Mouse (Mus musculus): ENCODE results near the gene Dnajc28. TPM values are rescaled to one million over a fixed set of nuclear protein-coding genes. Genes with fewer than 3 reads are reported as not detected.
A peak's percentile ranks its signal among the peaks of the same experiment; 100 is the strongest.

The Dnajc28 gene
- total and polyA plus RNA-seq, 2 experiments, result 1.9 to 11.3 TPM

DNA sequence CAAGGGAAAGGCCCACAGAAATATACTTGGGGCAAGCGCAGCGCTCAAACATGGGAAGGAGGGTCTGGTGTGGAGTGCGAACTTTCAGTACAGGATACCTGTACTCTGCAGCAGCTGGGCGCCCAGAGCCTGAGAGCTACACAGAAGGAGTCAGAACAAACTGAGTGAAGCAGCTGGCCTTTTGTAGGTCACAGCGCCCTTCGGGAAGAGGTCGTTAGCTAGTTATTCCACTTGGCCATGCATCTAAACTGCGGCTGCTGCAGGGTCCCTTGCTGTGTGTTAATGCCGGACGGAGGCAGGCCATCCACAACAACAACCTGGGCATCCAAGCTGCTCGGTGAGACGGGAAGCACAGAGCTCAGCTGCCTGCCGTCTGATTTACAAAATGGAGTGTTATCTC lies 43.7 kb downstream of the Dnajc28 start:
- DNase-seq (ENCODE audit: extremely low read depth, low read depth, low spot score), result no peak
- TF ChIP-seq CTCF (IDR thresholded peaks at IDR 0.05; ENCODE audit: low read depth, low read length) (no peak), POLR2A (IDR thresholded peaks at IDR 0.05; ENCODE audit: extremely low read depth, insufficient read depth, low read length) (no peak)
- no peak overlapping the region for H3K4me3 ChIP-seq (ENCODE audit: insufficient read depth, low read depth, low read length)
- WGBS, result 92% methylated on average over 13 of the region's 13 CpGs
- no peak overlapping the region for H3K27ac ChIP-seq (replicated peaks; ENCODE audit: insufficient read depth, low read depth, low read length)
- H3K79me2 ChIP-seq (ENCODE audit: control insufficient read depth, insufficient read depth, low read length), result no peaks in the 10 kb centered on the region
- H3K9ac ChIP-seq (ENCODE audit: low read depth, low read length), result no peak overlapping the region
- H3K4me1 ChIP-seq (ENCODE audit: control insufficient read depth, insufficient read depth, low read length), result no peaks in the 10 kb centered on the region; the same call in 1 of the 2 replicates
- no peaks in the 10 kb centered on the region for H3K27me3 ChIP-seq (ENCODE audit: control insufficient read depth, insufficient read depth, low read length)
- peaks cover 25% of the 10 kb centered on the region for H3K36me3 ChIP-seq (ENCODE audit: control insufficient read depth, insufficient read depth, low read length)

DNA sequence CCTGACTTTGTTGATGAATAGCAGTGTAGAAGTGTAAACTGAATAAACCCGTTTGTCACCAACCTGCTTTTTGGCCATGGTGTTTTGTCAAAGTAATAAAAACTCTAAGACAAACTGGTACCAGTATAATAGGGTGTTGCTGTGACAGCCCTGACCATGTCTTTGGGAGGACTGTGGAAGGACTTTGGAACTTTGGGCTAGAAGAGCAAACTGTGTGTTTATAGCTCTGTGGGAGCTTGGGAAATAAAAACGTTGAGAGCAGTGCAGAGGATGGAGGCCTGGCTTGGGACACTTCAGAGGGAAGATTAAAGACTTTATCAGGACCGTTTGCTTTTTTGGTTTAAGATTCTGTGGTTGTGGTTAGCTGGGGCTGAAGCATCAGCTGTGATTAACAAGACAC lies 47.7 kb downstream of the Dnajc28 start:
- WGBS, result 27% methylated on average over 3 of the region's 3 CpGs

DNA sequence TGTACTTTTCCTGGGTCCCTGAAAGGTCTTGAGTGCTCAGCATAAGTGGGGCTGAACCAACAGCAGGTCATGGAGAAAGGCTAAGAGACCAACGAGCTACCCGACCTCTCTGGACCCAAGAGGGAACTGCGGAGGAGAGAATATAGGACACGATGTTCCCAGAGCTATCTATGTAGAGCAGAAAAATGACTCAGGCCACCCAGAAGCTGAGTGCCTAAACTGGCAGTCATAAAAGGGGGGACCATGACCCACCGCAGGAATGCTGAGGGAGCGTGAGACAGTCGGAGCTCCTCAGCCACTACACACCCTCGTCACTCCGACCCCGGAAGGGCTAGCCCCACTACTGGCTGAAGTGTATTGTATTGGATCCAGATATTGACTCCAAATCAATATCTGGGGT lies 49.9 kb downstream of the Dnajc28 start:
- Histone ChIP-seq H3K4me3 (ENCODE audit: insufficient read depth, low read depth, low read length) (no peak overlapping the region), H3K79me2 (ENCODE audit: control insufficient read depth, insufficient read depth, low read length) (no peaks in the 10 kb centered on the region), H3K27ac (replicated peaks; ENCODE audit: insufficient read depth, low read depth, low read length) (no peak overlapping the region), H3K36me3 (ENCODE audit: control insufficient read depth, insufficient read depth, low read length) (no peaks in the 10 kb centered on the region), H3K27me3 (ENCODE audit: control insufficient read depth, insufficient read depth, low read length) (no peaks in the 10 kb centered on the region), H3K9ac (ENCODE audit: low read depth, low read length) (no peak overlapping the region), H3K4me1 (ENCODE audit: control insufficient read depth, insufficient read depth, low read length) (peaks cover 5% of the 10 kb centered on the region)
- no peak for DNase-seq (ENCODE audit: extremely low read depth, low read depth, low spot score)
- 79% methylated on average over 10 of the region's 10 CpGs for WGBS
- TF ChIP-seq CTCF (IDR thresholded peaks at IDR 0.05; ENCODE audit: low read depth, low read length) (no peak), POLR2A (IDR thresholded peaks at IDR 0.05; ENCODE audit: extremely low read depth, insufficient read depth, low read length) (no peak)

More for the DNA sequence above, 47.7 kb downstream of the Dnajc28 start:
- Histone ChIP-seq H3K9ac (ENCODE audit: low read depth, low read length) (no peak overlapping the region), H3K4me3 (ENCODE audit: insufficient read depth, low read depth, low read length) (no peak overlapping the region), H3K36me3 (ENCODE audit: control insufficient read depth, insufficient read depth, low read length) (no peaks in the 10 kb centered on the region), H3K4me1 (ENCODE audit: control insufficient read depth, insufficient read depth, low read length) (no peaks in the 10 kb centered on the region; the same call in 1 of the 2 replicates), H3K27ac (replicated peaks; ENCODE audit: insufficient read depth, low read depth, low read length) (no peak overlapping the region), H3K27me3 (ENCODE audit: control insufficient read depth, insufficient read depth, low read length) (no peaks in the 10 kb centered on the region), H3K79me2 (ENCODE audit: control insufficient read depth, insufficient read depth, low read length) (no peaks in the 10 kb centered on the region)
- TF ChIP-seq POLR2A (IDR thresholded peaks at IDR 0.05; ENCODE audit: extremely low read depth, insufficient read depth, low read length), result no peak
- no peak for TF ChIP-seq CTCF (IDR thresholded peaks at IDR 0.05; ENCODE audit: low read depth, low read length)
- DNase-seq (ENCODE audit: extremely low read depth, low read depth, low spot score), result peak; percentile 47

DNA sequence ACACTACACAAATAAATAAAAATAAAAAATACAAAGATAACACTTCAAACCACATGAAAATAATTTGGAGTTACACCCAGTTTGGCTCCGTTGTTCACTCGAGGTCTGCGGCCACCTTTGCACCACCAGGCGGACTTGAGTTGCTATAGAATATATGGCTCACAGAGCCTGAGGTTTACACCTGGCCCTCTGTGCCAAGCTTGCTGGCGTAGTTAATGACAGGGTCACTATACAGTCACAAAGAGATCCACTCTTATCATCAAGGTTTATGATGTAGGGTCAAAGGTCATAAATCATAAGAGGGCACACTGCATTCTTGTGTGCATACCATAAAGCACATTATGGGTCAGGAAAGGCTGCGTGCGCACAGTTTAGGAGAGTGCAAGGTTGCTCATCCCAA lies 52.8 kb downstream of the Dnajc28 start:
- TF ChIP-seq POLR2A (IDR thresholded peaks at IDR 0.05; ENCODE audit: extremely low read depth, insufficient read depth, low read length) (no peak), CTCF (IDR thresholded peaks at IDR 0.05; ENCODE audit: low read depth, low read length) (no peak)
- Histone ChIP-seq H3K36me3 (ENCODE audit: control insufficient read depth, insufficient read depth, low read length) (peaks cover 7% of the 10 kb centered on the region; the same call in 1 of the 2 replicates), H3K79me2 (ENCODE audit: control insufficient read depth, insufficient read depth, low read length) (no peaks in the 10 kb centered on the region), H3K27me3 (ENCODE audit: control insufficient read depth, insufficient read depth, low read length) (no peaks in the 10 kb centered on the region), H3K4me3 (ENCODE audit: insufficient read depth, low read depth, low read length) (no peak overlapping the region), H3K27ac (replicated peaks; ENCODE audit: insufficient read depth, low read depth, low read length) (no peak overlapping the region), H3K4me1 (ENCODE audit: control insufficient read depth, insufficient read depth, low read length) (peaks cover 10% of the 10 kb centered on the region), H3K9ac (ENCODE audit: low read depth, low read length) (no peak overlapping the region)
- WGBS, result 92% methylated on average over 7 of the region's 7 CpGs
- DNase-seq (ENCODE audit: extremely low read depth, low read depth, low spot score), result no peak

DNA sequence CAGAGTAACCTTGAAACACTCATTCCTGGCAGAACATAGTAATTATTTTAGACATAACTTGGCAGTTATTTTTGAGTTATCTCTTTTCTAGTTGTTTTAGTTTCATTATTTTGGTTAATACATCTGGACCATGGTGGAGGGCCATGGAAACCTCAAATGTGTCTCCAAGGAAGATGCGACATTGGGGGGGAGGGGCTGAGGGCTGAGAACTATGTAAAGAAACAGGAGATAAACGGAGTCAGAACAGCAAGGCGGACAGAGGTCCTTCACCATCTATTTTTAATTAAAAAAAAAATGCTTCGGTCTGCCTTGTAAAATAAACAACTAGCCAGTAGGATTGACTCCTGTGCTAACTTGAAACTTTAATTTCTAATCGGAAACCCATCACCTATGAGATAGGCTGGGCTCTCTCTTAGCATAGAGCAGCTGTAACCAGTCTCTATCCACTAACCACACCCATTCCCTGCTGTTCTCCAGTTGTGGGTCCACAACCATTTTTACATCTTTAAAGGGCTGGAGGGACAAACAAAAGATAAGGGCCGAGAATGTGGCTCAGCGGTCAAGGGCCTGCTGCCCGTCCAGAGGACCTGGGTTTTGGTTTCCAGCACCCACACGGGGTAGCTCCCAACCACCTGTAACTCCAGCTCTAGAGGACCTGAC lies 53.4 kb downstream of the Dnajc28 start:
- 73% methylated on average over 9 of the region's 9 CpGs for WGBS
- TF ChIP-seq POLR2A (IDR thresholded peaks at IDR 0.05; ENCODE audit: extremely low read depth, insufficient read depth, low read length) (no peak), CTCF (IDR thresholded peaks at IDR 0.05; ENCODE audit: low read depth, low read length) (no peak)
- Histone ChIP-seq H3K4me3 (ENCODE audit: insufficient read depth, low read depth, low read length) (no peak overlapping the region), H3K4me1 (ENCODE audit: control insufficient read depth, insufficient read depth, low read length) (peaks cover 11% of the 10 kb centered on the region), H3K27me3 (ENCODE audit: control insufficient read depth, insufficient read depth, low read length) (no peaks in the 10 kb centered on the region), H3K79me2 (ENCODE audit: control insufficient read depth, insufficient read depth, low read length) (no peaks in the 10 kb centered on the region), H3K36me3 (ENCODE audit: control insufficient read depth, insufficient read depth, low read length) (peaks cover 8% of the 10 kb centered on the region; the same call in 1 of the 2 replicates), H3K27ac (replicated peaks; ENCODE audit: insufficient read depth, low read depth, low read length) (no peak overlapping the region), H3K9ac (ENCODE audit: low read depth, low read length) (no peak overlapping the region)
- DNase-seq (ENCODE audit: extremely low read depth, low read depth, low spot score), result no peak

DNA sequence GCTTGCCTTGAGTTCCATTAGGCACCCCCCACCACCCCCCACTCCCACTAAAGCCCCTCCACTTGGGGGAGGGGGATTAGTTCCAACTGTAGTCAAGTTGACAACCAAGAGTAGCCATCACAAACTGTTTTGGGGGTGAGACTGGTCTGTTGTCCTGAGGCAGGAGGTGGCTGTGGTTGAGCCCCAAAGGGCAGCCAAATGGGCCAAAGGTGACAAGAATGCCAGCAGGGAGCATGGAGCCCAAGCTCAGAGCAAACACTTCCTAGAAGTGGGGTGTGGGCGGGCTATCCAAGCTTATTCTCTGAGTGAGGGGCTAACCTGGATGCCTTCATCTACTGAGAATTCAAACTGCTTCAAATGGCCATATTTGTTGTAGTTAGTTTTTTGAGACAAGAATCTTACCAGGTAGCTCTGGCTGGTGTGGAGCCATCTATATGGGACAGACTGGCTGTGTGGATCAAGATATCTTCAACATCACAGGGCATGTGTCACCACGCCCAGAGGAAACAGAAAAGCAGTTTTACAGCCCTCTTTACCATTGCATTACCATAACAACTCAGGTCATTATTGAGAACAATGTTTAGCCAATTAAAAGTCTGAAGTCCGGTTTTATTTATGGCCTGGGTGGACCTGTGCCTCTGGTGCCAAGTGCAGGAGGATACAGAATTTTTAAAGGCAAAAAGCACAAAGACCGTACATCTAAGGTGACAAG lies 54.1 kb downstream of the Dnajc28 start:
- no peak overlapping the region for H3K4me3 ChIP-seq (ENCODE audit: insufficient read depth, low read depth, low read length)
- peaks cover 11% of the 10 kb centered on the region for H3K4me1 ChIP-seq (ENCODE audit: control insufficient read depth, insufficient read depth, low read length)
- peak overlapping the region; percentile 41 for H3K27ac ChIP-seq (replicated peaks; ENCODE audit: insufficient read depth, low read depth, low read length)
- H3K9ac ChIP-seq (ENCODE audit: low read depth, low read length), result no peak overlapping the region
- peaks cover 11% of the 10 kb centered on the region; the same call in 1 of the 2 replicates for H3K36me3 ChIP-seq (ENCODE audit: control insufficient read depth, insufficient read depth, low read length)
- 34% methylated on average over 4 of the region's 4 CpGs for WGBS
- no peaks in the 10 kb centered on the region for H3K79me2 ChIP-seq (ENCODE audit: control insufficient read depth, insufficient read depth, low read length)
- TF ChIP-seq CTCF (IDR thresholded peaks at IDR 0.05; ENCODE audit: low read depth, low read length) (no peak), POLR2A (IDR thresholded peaks at IDR 0.05; ENCODE audit: extremely low read depth, insufficient read depth, low read length) (no peak)
- DNase-seq (ENCODE audit: extremely low read depth, low read depth, low spot score), result peak; percentile 60
- no peaks in the 10 kb centered on the region for H3K27me3 ChIP-seq (ENCODE audit: control insufficient read depth, insufficient read depth, low read length)

Other genes starting within 250 kb of the Dnajc28 start
- gene Ifnar2, start 246.2 kb downstream of the Dnajc28 start, total RNA-seq (2014; rRNA removed), result 69.1 and 84.2 TPM in 2 replicates
- gene Ifnar2, start 246.2 kb downstream of the Dnajc28 start, polyA plus RNA-seq (2012; rRNA removed), result 115 and 144 TPM in 2 replicates
- gene Gm21970, start 227.3 kb downstream of the Dnajc28 start, total RNA-seq (2014; rRNA removed), result 0.83 TPM in 1 of 2 replicates, not detected in the other
- not detected in 2 replicates for gene Gm21970, start 227.3 kb downstream of the Dnajc28 start, polyA plus RNA-seq (2012; rRNA removed)
- 7.3 and 9.5 TPM in 2 replicates for gene Il10rb, start 212.9 kb downstream of the Dnajc28 start, total RNA-seq (2014; rRNA removed)
- gene Il10rb, start 212.9 kb downstream of the Dnajc28 start, polyA plus RNA-seq (2012; rRNA removed), result 5.0 and 5.1 TPM in 2 replicates
- 26.4 and 28.3 TPM in 2 replicates for gene Ifnar1, start 133.8 kb downstream of the Dnajc28 start, total RNA-seq (2014; rRNA removed)
- 11.9 and 14.0 TPM in 2 replicates for gene Ifnar1, start 133.8 kb downstream of the Dnajc28 start, polyA plus RNA-seq (2012; rRNA removed)
- gene Ifngr2, start 72.0 kb downstream of the Dnajc28 start, total RNA-seq (2014; rRNA removed), result 8.2 and 10.4 TPM in 2 replicates
- gene Ifngr2, start 72.0 kb downstream of the Dnajc28 start, polyA plus RNA-seq (2012; rRNA removed), result 7.3 TPM in 2 replicates
- gene Tmem50b, start 21.2 kb downstream of the Dnajc28 start, total RNA-seq (2014; rRNA removed), result 3.0 and 3.4 TPM in 2 replicates
- gene Tmem50b, start 21.2 kb downstream of the Dnajc28 start, polyA plus RNA-seq (2012; rRNA removed), result 4.9 and 6.2 TPM in 2 replicates
- 25.0 and 34.4 TPM in 2 replicates for gene Gart, start 27.9 kb upstream of the Dnajc28 start, total RNA-seq (2014; rRNA removed)
- gene Gart, start 27.9 kb upstream of the Dnajc28 start, polyA plus RNA-seq (2012; rRNA removed), result 21.3 and 23.9 TPM in 2 replicates
- gene Son, start 28.5 kb upstream of the Dnajc28 start, total RNA-seq (2014; rRNA removed), result 106 and 111 TPM in 2 replicates
- 38.0 and 59.5 TPM in 2 replicates for gene Son, start 28.5 kb upstream of the Dnajc28 start, polyA plus RNA-seq (2012; rRNA removed)
- gene Donson, start 69.7 kb upstream of the Dnajc28 start, total RNA-seq (2014; rRNA removed), result 2.3 and 3.0 TPM in 2 replicates
- 1.6 and 2.9 TPM in 2 replicates for gene Donson, start 69.7 kb upstream of the Dnajc28 start, polyA plus RNA-seq (2012; rRNA removed)
- gene Cryzl1, start 109.9 kb upstream of the Dnajc28 start, total RNA-seq (2014; rRNA removed), result 23.1 and 24.6 TPM in 2 replicates
- 9.6 and 10.1 TPM in 2 replicates for gene Cryzl1, start 109.9 kb upstream of the Dnajc28 start, polyA plus RNA-seq (2012; rRNA removed)
- gene Itsn1, start 110.3 kb upstream of the Dnajc28 start, total RNA-seq (2014; rRNA removed), result 13.6 and 16.5 TPM in 2 replicates
- 14.4 and 16.3 TPM in 2 replicates for gene Itsn1, start 110.3 kb upstream of the Dnajc28 start, polyA plus RNA-seq (2012; rRNA removed)

All from liver, adult 2 months (tissue).